Mouse (Mus musculus) spleen, adult 2 months (tissue): Measurements from ENCODE around the gene Ppfia1.

Experiments used
- CTCF ChIP-seq: fragments of 200-500 bp; IDR thresholded peaks from 2 replicates; pipeline ENCODE4 v1.5.1; 2011; ENCODE audit warnings: mild to moderate bottlenecking, inconsistent platforms; ENCODE audit not compliant: insufficient read depth, insufficient read length, insufficient replicate concordance; ENCODE audit errors: extremely low read depth
- POLR2A ChIP-seq: fragments of 200-500 bp; IDR thresholded peaks from 2 replicates; pipeline ENCODE4 v1.6.1; 2011; ENCODE audit warnings: low read depth, low read length, inconsistent platforms

GRCm38 (mm10) chr7:144585648-144586047, 32.1 kb upstream of the Ppfia1 start:
- peak; percentile 62; the same call in 1 of the 2 replicates for TF ChIP-seq CTCF
- TF ChIP-seq POLR2A = no peak
